Mouse (Mus musculus) forebrain, embryonic 16.5 days (tissue): ENCODE measurements around the gene Kcnq1. TPM values are rescaled to one million over a fixed set of nuclear protein-coding genes. Genes with fewer than 3 reads are reported as not detected.

Experiments
- ATAC-seq: fragments of 200-750 bp; cut with Nextera tagmentation; 2 replicates; pipeline ENCODE4 v1.8.0; 2017; ENCODE audit warnings: mild to moderate bottlenecking, moderate library complexity
- H3K27ac ChIP-seq: fragments of 300-500 bp; sonication (generic); 2 replicates; pipeline ENCODE4 v1.5.1; 2014; ENCODE audit warnings: low read length, control low read depth
- H3K27me3 ChIP-seq: fragments of 300-500 bp; sonication (generic); replicated peaks from 2 replicates; pipeline ENCODE4 v1.6.1; 2014; ENCODE audit warnings: low read length; ENCODE audit not compliant: control insufficient read depth, insufficient read depth
- H3K36me3 ChIP-seq: fragments of 300-500 bp; sonication (generic); 2 replicates; pipeline ENCODE4 v1.6.1; 2014; ENCODE audit not compliant: control insufficient read depth, insufficient read depth
- H3K4me1 ChIP-seq: fragments of 300-500 bp; sonication (generic); replicated peaks from 2 replicates; pipeline ENCODE4 v1.6.1; 2014; ENCODE audit warnings: low read length; ENCODE audit not compliant: control insufficient read depth, insufficient read depth
- H3K4me2 ChIP-seq: fragments of 300-500 bp; sonication (generic); 2 replicates; pipeline ENCODE4 v1.6.1; 2014; ENCODE audit warnings: mild to moderate bottlenecking, low read length, control low read depth
- H3K4me3 ChIP-seq: fragments of 300-500 bp; sonication (generic); replicated peaks from 2 replicates; pipeline ENCODE4 v1.5.1; 2014; ENCODE audit warnings: mild to moderate bottlenecking, low read length, control low read depth
- H3K9ac ChIP-seq: fragments of 300-500 bp; sonication (generic); replicated peaks from 2 replicates; pipeline ENCODE4 v1.6.1; 2014; ENCODE audit warnings: low read depth, low read length, control low read depth
- H3K9me3 ChIP-seq: fragments of 300-500 bp; sonication (generic); 2 replicates; pipeline ENCODE4 v1.6.1; 2016; ENCODE audit warnings: low read length; ENCODE audit not compliant: control insufficient read depth
- WGBS: fragments of 180-500 bp; shearing (Covaris S2); extraction: QIAGEN DNeasy Blood & Tissue Kit; methylation state at CpG from one replicate; pipeline ENCODE4 v1.1.7; 2014; 5-methylcytosine and 5-hydroxymethylcytosine counted together
- polyA plus RNA-seq: library from polyadenylated mRNA; unstranded; fragments of >200 nt; fragmentation: Nextera tagmentation; extraction: Ambion mirVana; gene quantifications from 2 replicates; pipeline ENCODE4 v1.2.1, GENCODE M21; 2015

Gene Kcnq1
- polyA plus RNA-seq, 1 experiment from 2014 or later, result 1.1 TPM

DNA sequence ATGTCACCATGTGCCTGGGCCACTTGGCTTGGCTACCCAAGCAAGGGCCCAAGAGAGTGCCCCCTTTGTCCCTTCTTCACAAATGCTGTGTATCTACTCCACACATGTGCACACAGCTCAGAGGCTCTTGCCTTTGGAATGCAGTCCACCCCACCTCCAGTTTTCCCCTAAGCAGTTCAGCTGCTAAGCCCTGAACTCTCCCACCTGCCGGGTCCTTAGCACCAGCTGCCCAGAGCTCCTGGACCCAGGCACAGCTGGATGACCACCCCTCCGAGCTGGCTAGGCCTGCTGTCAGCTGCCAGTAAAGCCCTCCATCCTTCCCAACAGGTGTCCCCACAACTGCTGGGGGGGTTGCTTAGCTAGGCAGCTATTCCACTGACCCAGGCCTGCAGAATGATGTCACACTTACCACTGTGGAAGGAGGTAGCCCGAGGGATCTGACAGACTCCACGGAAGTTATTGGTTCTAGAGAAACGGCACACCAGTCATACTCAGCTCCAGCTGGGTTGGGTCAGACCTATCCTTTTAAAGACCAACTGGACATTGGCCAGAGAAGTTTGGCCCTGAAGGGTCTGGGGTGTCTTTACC, 295.4 kb downstream of the Kcnq1 start:
- no peak overlapping the region for H3K4me2 ChIP-seq
- no peak overlapping the region for H3K9ac ChIP-seq
- no peak overlapping the region for H3K27ac ChIP-seq
- ATAC-seq, result no peak
- H3K4me1 ChIP-seq, result no peaks in the 10 kb centered on the region
- H3K27me3 ChIP-seq, result peaks cover 8% of the 10 kb centered on the region; the same call in 1 of the 2 replicates
- H3K9me3 ChIP-seq, result 0 out of 2 replicates have a peak, but pooled peaks cover 2% of the 10 kb centered on the region
- 66% methylated on average over 5 of the region's 5 CpGs for WGBS
- no peak overlapping the region for H3K4me3 ChIP-seq
- no peaks in the 10 kb centered on the region for H3K36me3 ChIP-seq

DNA sequence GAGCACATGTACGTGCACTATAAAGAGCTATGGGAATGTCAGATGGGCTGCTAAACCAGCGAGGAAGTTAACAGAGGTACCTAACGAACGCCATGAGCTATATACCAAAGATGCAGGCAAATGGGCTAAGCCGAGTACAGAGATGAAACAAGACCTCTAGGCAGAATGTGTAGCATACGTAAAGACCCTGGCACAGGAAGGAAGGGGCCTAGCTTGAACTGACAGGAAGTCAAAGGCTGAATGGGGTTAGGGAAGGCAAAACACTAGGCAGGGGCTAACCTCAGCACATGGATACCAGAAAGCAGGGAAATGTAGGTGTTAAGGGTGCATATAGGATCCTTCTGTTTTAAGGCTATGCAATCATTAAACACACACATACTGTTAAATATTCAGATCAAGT, 298.1 kb downstream of the Kcnq1 start:
- H3K4me3 ChIP-seq, result no peak overlapping the region
- 0 out of 2 replicates have a peak, but pooled peaks cover 4% of the 10 kb centered on the region for H3K27me3 ChIP-seq
- H3K4me2 ChIP-seq, result no peak overlapping the region
- H3K36me3 ChIP-seq, result no peaks in the 10 kb centered on the region
- ATAC-seq, result no peak
- H3K9ac ChIP-seq, result no peak overlapping the region
- no peak overlapping the region for H3K27ac ChIP-seq
- H3K4me1 ChIP-seq, result no peaks in the 10 kb centered on the region; the same call in 1 of the 2 replicates
- H3K9me3 ChIP-seq, result 0 out of 2 replicates have a peak, but pooled peaks cover 2% of the 10 kb centered on the region
- 73% methylated on average over 6 of the region's 6 CpGs for WGBS

DNA sequence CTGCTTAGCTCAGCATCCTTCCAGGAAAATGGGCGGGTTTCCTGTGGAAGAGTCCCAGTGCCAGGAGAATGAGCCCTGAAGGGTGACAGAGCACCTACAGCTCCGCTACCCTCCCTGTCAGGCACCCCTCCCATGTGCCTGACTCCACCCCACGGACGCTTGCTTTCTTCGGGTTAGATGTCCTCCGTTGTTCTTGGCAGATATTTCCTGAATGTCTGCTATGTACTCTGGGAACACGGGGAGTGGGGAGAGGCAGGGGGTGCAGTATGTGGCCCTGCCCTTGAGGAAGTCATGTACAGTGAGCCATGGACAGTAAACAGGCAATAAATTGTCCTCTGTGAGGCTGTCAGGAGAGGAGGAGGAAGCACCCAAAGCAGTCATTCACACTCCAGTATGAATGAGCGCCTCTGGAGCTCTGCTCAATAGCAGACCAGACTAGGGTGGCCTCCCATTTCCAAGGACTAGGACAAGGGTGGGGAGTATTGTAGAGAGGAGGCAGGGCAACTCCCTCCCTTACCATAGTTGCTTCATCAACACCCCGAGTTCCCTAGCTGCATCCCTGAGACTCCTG, 301.9 kb downstream of the Kcnq1 start:
- Histone ChIP-seq H3K27ac (no peak overlapping the region), H3K4me3 (no peak overlapping the region), H3K4me2 (no peak overlapping the region), H3K27me3 (0 out of 2 replicates have a peak, but pooled peaks cover 4% of the 10 kb centered on the region), H3K4me1 (no peaks in the 10 kb centered on the region; the same call in 1 of the 2 replicates), H3K36me3 (no peaks in the 10 kb centered on the region), H3K9me3 (no peaks in the 10 kb centered on the region), H3K9ac (no peak overlapping the region)
- no peak for ATAC-seq
- 74% methylated on average over 9 of the region's 9 CpGs for WGBS

DNA sequence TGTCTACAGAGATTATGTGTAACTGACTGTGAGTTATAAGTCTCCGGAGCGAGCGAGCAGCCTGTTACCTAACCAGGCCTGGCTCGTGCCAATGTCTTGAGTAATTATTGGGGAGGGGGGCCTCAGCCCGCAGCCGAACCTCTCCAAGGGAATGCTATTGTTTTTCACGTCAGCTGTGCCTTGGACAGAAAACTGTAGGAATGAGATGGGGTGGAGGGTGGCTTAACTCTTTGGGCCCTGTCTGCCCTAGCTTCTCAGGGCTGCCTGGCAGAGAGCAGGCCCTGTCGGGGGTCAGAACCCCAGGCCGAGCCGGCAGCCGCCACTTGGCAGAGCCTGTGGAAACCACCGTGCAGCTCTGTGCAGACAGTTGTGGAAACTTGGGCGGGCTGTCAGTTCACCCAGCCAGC, 302.5 kb downstream of the Kcnq1 start:
- H3K9ac ChIP-seq, result no peak overlapping the region
- H3K27ac ChIP-seq, result no peak overlapping the region
- 0 out of 2 replicates have a peak, but pooled peaks cover 4% of the 10 kb centered on the region for H3K27me3 ChIP-seq
- no peaks in the 10 kb centered on the region for H3K9me3 ChIP-seq
- ATAC-seq, result no peak
- WGBS, result 23% methylated on average over 13 of the region's 13 CpGs
- no peak overlapping the region for H3K4me3 ChIP-seq
- no peaks in the 10 kb centered on the region; the same call in 1 of the 2 replicates for H3K4me1 ChIP-seq
- no peaks in the 10 kb centered on the region for H3K36me3 ChIP-seq
- H3K4me2 ChIP-seq, result no peak overlapping the region

DNA sequence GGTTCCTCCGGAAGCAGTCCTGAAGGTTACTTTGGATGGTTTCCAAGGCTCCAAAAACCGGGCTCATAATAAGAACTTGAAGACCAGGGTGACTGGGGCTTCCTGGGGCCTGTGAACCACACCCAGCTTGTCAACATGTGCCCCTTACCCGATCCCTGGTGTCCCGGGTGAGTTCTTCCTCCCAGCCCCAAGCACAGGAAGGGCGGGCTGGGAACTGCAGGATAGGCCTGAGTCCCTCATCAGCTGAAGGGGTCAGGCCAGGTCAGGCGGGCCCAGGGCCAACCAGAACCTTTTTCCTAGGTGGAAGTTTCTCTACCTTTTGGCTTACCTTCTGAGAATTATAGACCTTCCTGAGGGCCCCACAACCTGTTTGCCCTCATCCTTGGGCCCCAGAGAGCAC, 306.4 kb downstream of the Kcnq1 start:
- 84% methylated on average over 6 of the region's 6 CpGs for WGBS
- H3K27me3 ChIP-seq, result peaks cover 3% of the 10 kb centered on the region; the same call in 1 of the 2 replicates
- H3K4me2 ChIP-seq, result no peak overlapping the region
- H3K9me3 ChIP-seq, result no peaks in the 10 kb centered on the region
- H3K4me1 ChIP-seq, result no peaks in the 10 kb centered on the region; the same call in 1 of the 2 replicates
- H3K9ac ChIP-seq, result no peak overlapping the region
- no peak for ATAC-seq
- H3K4me3 ChIP-seq, result no peak overlapping the region
- no peak overlapping the region for H3K27ac ChIP-seq
- H3K36me3 ChIP-seq, result no peaks in the 10 kb centered on the region

DNA sequence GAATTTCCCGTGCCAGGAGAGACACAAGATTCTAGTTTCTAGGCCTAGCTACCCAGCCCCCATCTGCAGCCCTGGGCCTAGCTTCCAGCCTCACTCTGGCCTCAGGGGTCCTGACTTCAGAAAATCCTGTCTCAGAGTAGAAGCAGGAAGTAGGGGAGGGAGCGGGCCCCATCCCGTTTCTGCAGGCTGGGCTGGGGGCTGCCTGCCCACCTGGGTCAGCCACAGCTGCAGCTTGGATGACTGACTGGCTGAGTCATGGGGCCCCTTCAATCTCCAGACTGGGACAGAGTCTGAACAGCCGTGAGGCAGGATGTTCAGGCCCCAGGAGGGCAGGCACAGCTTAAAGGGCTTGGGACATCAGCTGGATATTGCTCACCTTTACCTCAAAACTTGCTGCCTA, 308.9 kb downstream of the Kcnq1 start:
- Histone ChIP-seq H3K36me3 (no peaks in the 10 kb centered on the region), H3K9me3 (no peaks in the 10 kb centered on the region), H3K4me3 (no peak overlapping the region), H3K4me1 (no peaks in the 10 kb centered on the region), H3K4me2 (no peak overlapping the region), H3K27ac (no peak overlapping the region), H3K27me3 (peaks cover 3% of the 10 kb centered on the region; the same call in 1 of the 2 replicates), H3K9ac (no peak overlapping the region)
- no peak for ATAC-seq
- 62% methylated on average over 4 of the region's 4 CpGs for WGBS

DNA sequence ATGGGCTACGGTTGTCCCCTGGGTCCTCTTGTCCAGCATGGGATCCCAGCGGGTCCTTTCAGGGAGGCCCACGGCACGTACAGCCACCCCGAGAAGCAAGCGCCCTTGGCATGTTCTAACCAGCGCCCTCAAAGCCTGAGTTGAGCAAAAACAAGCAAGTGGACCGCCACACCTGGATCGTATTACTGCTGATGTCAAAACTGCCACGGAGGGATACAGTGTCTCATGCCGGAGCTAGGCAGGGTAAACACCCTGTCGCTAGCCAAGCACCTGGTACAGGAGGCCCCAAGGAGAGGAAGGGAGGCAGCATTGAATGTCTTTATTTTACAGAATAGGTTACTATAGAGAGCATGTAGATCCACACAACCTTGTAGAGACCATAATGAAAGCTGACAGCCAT, 310.2 kb downstream of the Kcnq1 start:
- no peak overlapping the region for H3K9ac ChIP-seq
- WGBS, result 88% methylated on average over 12 of the region's 12 CpGs
- H3K4me2 ChIP-seq, result no peak overlapping the region
- no peak overlapping the region for H3K4me3 ChIP-seq
- no peaks in the 10 kb centered on the region for H3K36me3 ChIP-seq
- H3K27ac ChIP-seq, result no peak overlapping the region
- peaks cover 3% of the 10 kb centered on the region; the same call in 1 of the 2 replicates for H3K27me3 ChIP-seq
- no peak for ATAC-seq
- no peaks in the 10 kb centered on the region for H3K4me1 ChIP-seq
- H3K9me3 ChIP-seq, result no peaks in the 10 kb centered on the region

DNA sequence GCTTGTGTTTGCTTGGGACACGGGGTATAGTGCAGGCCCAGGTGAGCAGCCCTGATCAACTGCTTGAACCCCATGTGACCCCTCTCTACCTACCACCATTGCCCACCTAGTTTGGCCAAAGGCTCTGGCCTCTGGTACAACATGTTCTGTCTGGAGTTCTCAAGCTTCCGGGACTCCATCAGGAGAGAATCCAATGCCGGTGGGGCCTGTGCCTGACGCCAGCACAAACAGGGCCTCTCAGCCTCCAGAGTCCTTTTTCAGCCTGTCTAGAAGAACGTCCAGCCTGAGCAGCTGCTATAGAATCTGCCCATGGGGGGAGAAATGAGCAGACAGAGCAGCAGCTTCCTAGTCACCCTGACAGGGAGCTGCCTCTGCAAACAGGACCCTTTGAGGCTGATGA, 311.7 kb downstream of the Kcnq1 start:
- Histone ChIP-seq H3K36me3 (no peaks in the 10 kb centered on the region), H3K9me3 (no peaks in the 10 kb centered on the region), H3K4me3 (no peak overlapping the region), H3K9ac (no peak overlapping the region; the same call in 1 of the 2 replicates), H3K4me1 (no peaks in the 10 kb centered on the region), H3K27ac (no peak overlapping the region), H3K4me2 (no peak overlapping the region), H3K27me3 (peaks cover 6% of the 10 kb centered on the region; the same call in 1 of the 2 replicates)
- WGBS, result 79% methylated on average over 5 of the region's 5 CpGs
- no peak for ATAC-seq

DNA sequence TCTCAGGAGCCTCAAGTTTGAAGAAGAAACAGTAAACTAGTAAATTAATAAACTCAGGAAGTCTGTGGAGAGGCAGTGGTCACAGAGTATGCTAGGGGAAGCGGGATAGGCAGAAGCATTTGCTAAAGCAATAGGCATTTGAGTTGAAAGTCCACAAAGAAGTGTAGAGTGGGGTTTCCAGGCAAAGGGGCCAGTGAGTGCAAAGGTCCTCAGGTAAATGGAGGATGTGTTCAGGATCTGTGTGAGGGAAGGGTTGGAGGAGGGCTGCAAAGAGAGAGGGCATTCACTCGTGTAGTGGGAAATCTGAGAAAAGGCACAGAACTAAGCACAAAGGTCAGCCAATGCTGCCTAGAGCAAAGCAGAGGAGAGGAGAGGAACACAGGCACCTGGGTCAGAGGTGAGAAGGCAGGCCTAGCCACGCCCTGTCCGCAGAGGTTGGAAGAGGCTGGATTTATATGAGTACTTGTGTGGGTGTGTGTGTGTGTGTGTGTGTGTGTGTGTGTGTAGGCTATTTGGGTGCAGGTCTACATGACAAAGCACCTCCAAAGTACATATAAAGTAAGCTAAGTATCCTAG, 313.5 kb downstream of the Kcnq1 start:
- Histone ChIP-seq H3K27ac (no peak overlapping the region), H3K27me3 (peaks cover 3% of the 10 kb centered on the region), H3K4me2 (no peak overlapping the region), H3K9me3 (no peaks in the 10 kb centered on the region), H3K36me3 (no peaks in the 10 kb centered on the region), H3K9ac (no peak overlapping the region), H3K4me3 (no peak overlapping the region), H3K4me1 (no peaks in the 10 kb centered on the region)
- no peak for ATAC-seq
- WGBS, result 85% methylated on average over 4 of the region's 4 CpGs
